Comparison of ENCODE assay signal across 14 mouse cellular contexts in the genomic region with DNA sequence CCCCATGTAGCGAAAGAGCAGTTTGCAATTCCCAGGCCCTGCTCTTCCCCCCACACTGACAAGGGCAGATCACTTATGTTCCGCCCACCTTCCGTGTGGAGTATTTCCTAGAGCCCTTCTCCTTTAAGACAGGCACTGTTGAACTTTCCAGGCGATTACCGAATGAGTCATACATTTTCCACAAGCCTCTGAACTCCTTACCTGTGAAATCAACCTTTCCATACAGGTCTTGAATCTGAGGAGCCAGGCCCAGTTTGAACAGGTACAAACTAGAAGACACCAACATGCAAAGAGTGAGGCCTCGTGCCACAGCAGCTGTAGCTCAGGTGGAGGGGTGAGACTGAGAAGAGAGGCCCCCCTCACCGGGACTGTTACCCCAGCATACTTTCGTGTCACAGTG.
DNase-seq lines count a peak whose midpoint lies in the region; ATAC-seq and TF ChIP-seq lines count a peak whose summit lies in the region.
"Had no signal": no experiment of that assay in that cellular context is flagged by ENCODE, and none has a peak within 500 bp of the region (broad histone marks: within the 10 kb centered on the region; RNA-seq: fewer than 3 reads in every experiment).

No protein-coding gene starts in this region.

- no peak overlapping the region for H3K9ac ChIP-seq in lung, postnatal 0 days (replicated peaks; ENCODE audit: low read depth)
- H3K9ac ChIP-seq: embryonic facial prominence, embryonic 13.5 days; hindbrain, embryonic 12.5 days; midbrain, embryonic 15.5 days had no signal

- no peak overlapping the region for H3K4me3 ChIP-seq in kidney, adult 2 months (ENCODE audit: insufficient read depth, low read depth, low read length)
- H3K4me3 ChIP-seq in lung, postnatal 0 days (ENCODE audit: low read depth, low read length), result no peak overlapping the region
- H3K4me3 ChIP-seq: embryonic facial prominence, embryonic 13.5 days; hindbrain, embryonic 12.5 days; midbrain, embryonic 15.5 days had no signal

- H3K4me1 ChIP-seq in kidney, adult 2 months (ENCODE audit: control insufficient read depth, insufficient read depth, low read length), result no peaks in the 10 kb centered on the region; the same call in 1 of the 2 replicates
- H3K4me1 ChIP-seq in lung, postnatal 0 days (ENCODE audit: insufficient read depth, low read depth, low read length), result peaks cover 2% of the 10 kb centered on the region; the same call in 1 of the 2 replicates

- 53% methylated on average over 8 of the region's 8 CpGs for WGBS in kidney, adult 2 months
- 47% methylated on average over 8 of the region's 8 CpGs for whole genome bisulfite sequencing in lung, postnatal 0 days

- peak; percentile 34 for DNase-seq in CD4-positive, CD25-positive, alpha-beta regulatory T cell, adult 2 months (ENCODE audit: low read depth, low spot score)
- DNase-seq in 416B (ENCODE audit: low read depth), result peak; percentile 14
- peak; percentile 70 for DNase-seq in kidney, adult 2 months
- DNase-seq in lung, postnatal 0 days (ENCODE audit: low spot score), result peak; percentile 91
- no peak for DNase-seq in frontal cortex, postnatal 36 days (ENCODE audit: low spot score in 2 of 2)
- DNase-seq in cerebellum, adult 11-12 months, result no peak
- DNase-seq: cerebellum, postnatal 14 days; right cerebral cortex, postnatal 14 days had no signal

- TF ChIP-seq CTCF in kidney, adult 2 months (conservative IDR thresholded peaks at IDR 0.05; ENCODE audit: insufficient read depth, insufficient read length, low read depth, low read length), result no peak
- no peak for TF ChIP-seq CTCF in lung, postnatal 0 days (IDR thresholded peaks at IDR 0.05)

- H3K27ac ChIP-seq in kidney, adult 2 months (ENCODE audit: insufficient read depth, low read depth, low read length), result peak overlapping the region; percentile 81
- peak overlapping the region; percentile 74 for H3K27ac ChIP-seq in lung, postnatal 0 days (ENCODE audit: low read length)
- H3K27ac ChIP-seq: embryonic facial prominence, embryonic 13.5 days; hindbrain, embryonic 12.5 days; macrophage; midbrain, embryonic 15.5 days had no signal

- H3K4me2 ChIP-seq in lung, postnatal 0 days (replicated peaks; ENCODE audit: low read depth, low read length), result no peak overlapping the region
- H3K4me2 ChIP-seq: embryonic facial prominence, embryonic 13.5 days; hindbrain, embryonic 12.5 days; midbrain, embryonic 15.5 days had no signal

- TF ChIP-seq POLR2A in kidney, adult 2 months (IDR thresholded peaks at IDR 0.05; ENCODE audit: low read depth, low read length), result no peak

- ATAC-seq in CD4-positive, CD25-positive, alpha-beta regulatory T cell, adult 4 months, result no peak
- peak; percentile 59 for ATAC-seq in lung, postnatal 0 days
- ATAC-seq in activated CD4-positive, CD25-positive, alpha-beta regulatory T cell, adult 4 months, result no peak
- ATAC-seq: midbrain, embryonic 15.5 days had no signal

- H3K9me3 ChIP-seq in lung, postnatal 0 days (ENCODE audit: low read length), result no peaks in the 10 kb centered on the region
- H3K9me3 ChIP-seq: embryonic facial prominence, embryonic 13.5 days; hindbrain, embryonic 12.5 days; midbrain, embryonic 15.5 days had no signal

- H3K27me3 ChIP-seq in kidney, adult 2 months (replicated peaks; ENCODE audit: control insufficient read depth, insufficient read depth, low read length), result no peaks in the 10 kb centered on the region
- no peaks in the 10 kb centered on the region for H3K27me3 ChIP-seq in lung, postnatal 0 days (replicated peaks; ENCODE audit: insufficient read depth, low read length)
- H3K27me3 ChIP-seq: embryonic facial prominence, embryonic 13.5 days; hindbrain, embryonic 12.5 days; midbrain, embryonic 15.5 days had no signal

- TF ChIP-seq EP300 in lung, postnatal 0 days (IDR thresholded peaks at IDR 0.05), result peak; percentile 79

- H3K36me3 ChIP-seq in kidney, adult 2 months (ENCODE audit: control insufficient read depth, insufficient read depth, low read length), result peaks cover 3% of the 10 kb centered on the region
- H3K36me3 ChIP-seq in lung, postnatal 0 days (ENCODE audit: insufficient read depth, low read length), result peaks cover 22% of the 10 kb centered on the region

Comparison
In these comparisons a context has a peak if more than half of its experiments do, and no peak if none do; other contexts are left out.
1. DNase-seq: peak in CD4-positive, CD25-positive, alpha-beta regulatory T cell, adult 2 months (single experiment), 416B (single experiment), kidney, adult 2 months (single experiment) and lung, postnatal 0 days (single experiment); none in frontal cortex, postnatal 36 days (0 of 2) and cerebellum, adult 11-12 months (single experiment).